Mouse (Mus musculus): ENCODE data around the gene Gpr179.
A peak's percentile ranks its signal among the peaks of the same experiment; 100 is the strongest.
"Not testable (repeated sequence)": the region's sequence is repeated elsewhere in the genome, so short reads cannot be mapped to it uniquely, and the experiment has no call there.

Gene Gpr179

GRCm38 (mm10) chr11:97354646-97355045 lies 2.8 kb upstream of the Gpr179 start:
- no peak for DNase-seq

GRCm38 (mm10) chr11:97352935-97353597 lies 1.2 kb upstream of the Gpr179 start:
- no peak for DNase-seq

GRCm38 (mm10) chr11:97350035-97350434 lies 1.8 kb downstream of the Gpr179 start:
- peak; percentile 77 to 83 for DNase-seq

- no peak for DNase-seq
These were observed 4.6 kb downstream of the Gpr179 start for GRCm38 (mm10) chr11:97347291-97347690.

- DNase-seq = no peak
These were observed 5.5 kb downstream of the Gpr179 start for GRCm38 (mm10) chr11:97346383-97346782.

- no peak for DNase-seq
These were observed 6.4 kb downstream of the Gpr179 start for GRCm38 (mm10) chr11:97345446-97345845.

- DNase-seq = peak in 1 of 2 experiments; percentile 59
These were observed 8.3 kb downstream of the Gpr179 start for GRCm38 (mm10) chr11:97343619-97344018.

- no peak for DNase-seq
These were observed 8.7 kb downstream of the Gpr179 start for GRCm38 (mm10) chr11:97343175-97343574.

GRCm38 (mm10) chr11:97338977-97339315 lies 12.9 kb downstream of the Gpr179 start:
- DNase-seq = peak; percentile 68 to 79

GRCm38 (mm10) chr11:97338302-97338976 lies 13.4 kb downstream of the Gpr179 start:
- DNase-seq = no peak

- peak; percentile 52 to 56 for DNase-seq
These were observed 14.5 kb downstream of the Gpr179 start for GRCm38 (mm10) chr11:97337363-97337762.

- DNase-seq = no peak
These were observed 15.0 kb downstream of the Gpr179 start for GRCm38 (mm10) chr11:97336751-97337345.

- DNase-seq = no peak
These were observed 15.6 kb downstream of the Gpr179 start for GRCm38 (mm10) chr11:97336238-97336637.

GRCm38 (mm10) chr11:97334400-97334799 lies 17.5 kb downstream of the Gpr179 start:
- peak in 1 of 2 experiments; percentile 49 for DNase-seq

- DNase-seq = no peak
These were observed 18.0 kb downstream of the Gpr179 start for GRCm38 (mm10) chr11:97333896-97334295.

GRCm38 (mm10) chr11:97333044-97333443 lies 18.8 kb downstream of the Gpr179 start:
- peak in 1 of 2 experiments; percentile 58 for DNase-seq

- no peak for DNase-seq
These were observed 20.4 kb downstream of the Gpr179 start for GRCm38 (mm10) chr11:97331231-97332190.

- no peak for DNase-seq
These were observed 21.6 kb downstream of the Gpr179 start for GRCm38 (mm10) chr11:97330315-97330714.

GRCm38 (mm10) chr11:97328148-97328547 lies 23.7 kb downstream of the Gpr179 start:
- peak in 1 of 2 experiments; percentile 63 for DNase-seq

GRCm38 (mm10) chr11:97325224-97325623 lies 26.7 kb downstream of the Gpr179 start:
- DNase-seq = no peak

- DNase-seq = not testable (repeated sequence)
These were observed 29.8 kb downstream of the Gpr179 start for GRCm38 (mm10) chr11:97321894-97322600.

- DNase-seq = no peak
These were observed 30.7 kb downstream of the Gpr179 start for GRCm38 (mm10) chr11:97321197-97321596.
